Mouse (Mus musculus) kidney, postnatal 0 days (tissue): ENCODE data around the gene Ankrd10. TPM values are rescaled to one million over a fixed set of nuclear protein-coding genes. Genes with fewer than 3 reads are reported as not detected.

Experiments used
- ATAC-seq: fragments of 200-750 bp; cut with Nextera tagmentation; replicated peaks from 2 replicates; pipeline ENCODE4 v1.8.0; 2017; ENCODE audit warnings: low read depth, moderate number of reproducible peaks, moderate TSS enrichment, moderate library complexity; ENCODE audit not compliant: low FRiP score
- DNase-seq: peaks from one replicate; pipeline ENCODE4 v3.0.0-alpha.2; 2016; ENCODE audit warnings: low spot score
- H3K27ac ChIP-seq: fragments of 300-500 bp; sonication (generic); 2 replicates; pipeline ENCODE4 v1.5.1; 2014; ENCODE audit warnings: mild to moderate bottlenecking
- H3K27me3 ChIP-seq: fragments of 300-500 bp; sonication (generic); 2 replicates; pipeline ENCODE4 v1.6.1; 2014; ENCODE audit warnings: low read length, mixed read lengths; ENCODE audit not compliant: insufficient read depth
- H3K36me3 ChIP-seq: fragments of 300-500 bp; sonication (generic); 2 replicates; pipeline ENCODE4 v1.6.1; 2014; ENCODE audit warnings: low read length, mixed read lengths; ENCODE audit not compliant: insufficient read depth
- H3K4me1 ChIP-seq: fragments of 300-500 bp; sonication (generic); replicated peaks from 2 replicates; pipeline ENCODE4 v1.6.1; 2014; ENCODE audit warnings: antibody characterized with exemption, low read length, mixed read lengths; ENCODE audit not compliant: insufficient read depth
- H3K4me2 ChIP-seq: fragments of 300-500 bp; sonication (generic); 2 replicates; pipeline ENCODE4 v1.6.1; 2014; ENCODE audit warnings: mild to moderate bottlenecking, low read length, moderate library complexity, mixed read lengths
- H3K4me3 ChIP-seq: fragments of 300-500 bp; sonication (generic); replicated peaks from 2 replicates; pipeline ENCODE4 v1.5.1; 2014; ENCODE audit warnings: low read depth, low read length
- H3K9ac ChIP-seq: fragments of 300-500 bp; sonication (generic); 2 replicates; pipeline ENCODE4 v1.6.1; 2014; ENCODE audit warnings: low read depth, low read length
- H3K9me3 ChIP-seq: fragments of 300-500 bp; sonication (generic); replicated peaks from 2 replicates; pipeline ENCODE4 v1.6.1; 2016; ENCODE audit warnings: low read length, inconsistent platforms, mixed read lengths
- CTCF ChIP-seq: IDR thresholded peaks from 2 replicates; pipeline ENCODE4 v1.5.1; 2016; ENCODE audit warnings: antibody characterized with exemption, low read depth, mild to moderate bottlenecking, moderate library complexity
- WGBS: fragments of 180-500 bp; shearing (Covaris S2); extraction: QIAGEN DNeasy Blood & Tissue Kit; methylation state at CpG from one replicate; pipeline ENCODE4 v1.1.7; 2014; 5-methylcytosine and 5-hydroxymethylcytosine counted together
- polyA plus RNA-seq: library from polyadenylated mRNA; unstranded; fragments of >200 nt; fragmentation: Nextera tagmentation; extraction: Ambion mirVana; gene quantifications from 2 replicates; pipeline ENCODE4 v1.2.1, GENCODE M21; 2015

Ankrd10 gene
- polyA plus RNA-seq, 1 experiment from 2014 or later, result 67.2 TPM

DNA sequence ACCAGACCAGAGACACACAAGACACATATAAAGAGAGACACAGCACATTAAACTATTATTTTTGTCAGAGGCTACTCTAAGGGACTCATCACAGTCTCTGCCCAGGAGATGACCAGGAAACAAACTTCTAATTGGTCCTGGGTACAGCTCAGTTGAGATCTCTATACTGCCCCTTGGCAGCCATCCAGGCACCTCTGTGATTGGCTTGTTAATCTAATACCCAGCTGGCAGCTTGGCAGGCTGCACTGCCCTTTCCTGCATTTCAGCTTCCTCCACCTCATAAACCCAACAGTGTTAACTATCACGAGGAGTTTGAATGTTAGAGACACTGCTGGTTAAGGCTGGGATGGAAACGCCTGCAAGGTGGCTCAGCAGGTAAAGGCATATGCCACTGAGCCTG, 7.6 kb upstream of the Ankrd10 start:
- no peaks in the 10 kb centered on the region for H3K4me1 ChIP-seq
- 63% methylated on average over 2 of the region's 2 CpGs for WGBS
- no peak for TF ChIP-seq CTCF
- no peak overlapping the region for H3K9ac ChIP-seq
- H3K9me3 ChIP-seq, result no peaks in the 10 kb centered on the region
- H3K27me3 ChIP-seq, result no peaks in the 10 kb centered on the region
- no peak overlapping the region for H3K27ac ChIP-seq
- H3K4me2 ChIP-seq, result no peak overlapping the region
- H3K4me3 ChIP-seq, result no peak overlapping the region
- no peak for DNase-seq
- no peaks in the 10 kb centered on the region for H3K36me3 ChIP-seq
- ATAC-seq, result no peak

DNA sequence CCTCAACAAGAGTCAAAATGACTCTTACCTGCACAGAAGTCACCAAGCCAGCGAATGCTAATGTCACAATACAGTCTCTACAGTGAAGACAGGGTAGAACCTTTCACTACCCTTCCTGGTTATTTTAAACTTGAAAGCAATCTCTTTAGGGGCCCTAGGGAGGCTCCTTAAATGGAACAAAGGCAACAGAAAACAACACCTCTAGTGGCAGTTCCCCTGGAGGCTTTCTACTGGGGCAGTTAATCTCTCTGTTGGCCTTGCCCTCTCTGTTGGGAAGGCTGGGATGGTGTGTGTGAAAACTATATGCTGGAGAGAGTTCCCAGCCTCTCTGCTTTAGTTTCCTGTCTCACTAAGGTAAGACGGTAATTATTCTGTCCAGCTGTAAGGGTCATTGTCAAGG, 5.0 kb upstream of the Ankrd10 start:
- Histone ChIP-seq H3K27ac (no peak overlapping the region), H3K4me2 (no peak overlapping the region), H3K9ac (no peak overlapping the region), H3K9me3 (no peaks in the 10 kb centered on the region), H3K4me3 (no peak overlapping the region), H3K27me3 (no peaks in the 10 kb centered on the region), H3K4me1 (no peaks in the 10 kb centered on the region; the same call in 1 of the 2 replicates), H3K36me3 (no peaks in the 10 kb centered on the region)
- DNase-seq, result no peak
- no peak for ATAC-seq
- no peak for TF ChIP-seq CTCF
- 44% methylated on average over 2 of the region's 2 CpGs for WGBS

DNA sequence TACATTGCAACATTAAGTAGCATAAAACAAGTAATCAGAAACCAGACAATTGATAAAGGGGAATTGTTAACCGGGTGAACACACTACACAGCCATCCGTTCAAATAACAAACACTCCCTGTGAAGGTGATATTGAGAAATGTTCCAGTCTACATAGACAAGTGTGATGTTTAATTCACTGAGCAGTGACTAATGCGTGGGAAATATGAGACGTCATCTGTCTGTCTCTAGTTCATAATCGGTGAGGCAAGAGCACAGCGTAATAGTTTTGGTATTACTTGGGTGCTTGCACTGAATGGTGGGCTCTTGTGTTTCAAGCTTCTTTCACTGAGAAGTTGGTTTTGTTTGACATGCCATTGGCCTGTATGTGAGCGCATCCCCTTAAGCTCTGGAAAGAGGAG, 2.0 kb upstream of the Ankrd10 start:
- 90% methylated on average over 7 of the region's 7 CpGs for WGBS
- TF ChIP-seq CTCF, result no peak
- H3K9ac ChIP-seq, result no peak overlapping the region
- H3K36me3 ChIP-seq, result no peaks in the 10 kb centered on the region
- DNase-seq (no peak), ATAC-seq (no peak)
- no peak overlapping the region for H3K4me2 ChIP-seq
- H3K9me3 ChIP-seq, result no peaks in the 10 kb centered on the region
- no peak overlapping the region for H3K4me3 ChIP-seq
- H3K4me1 ChIP-seq, result peaks cover 12% of the 10 kb centered on the region
- H3K27ac ChIP-seq, result no peak overlapping the region
- no peaks in the 10 kb centered on the region for H3K27me3 ChIP-seq

DNA sequence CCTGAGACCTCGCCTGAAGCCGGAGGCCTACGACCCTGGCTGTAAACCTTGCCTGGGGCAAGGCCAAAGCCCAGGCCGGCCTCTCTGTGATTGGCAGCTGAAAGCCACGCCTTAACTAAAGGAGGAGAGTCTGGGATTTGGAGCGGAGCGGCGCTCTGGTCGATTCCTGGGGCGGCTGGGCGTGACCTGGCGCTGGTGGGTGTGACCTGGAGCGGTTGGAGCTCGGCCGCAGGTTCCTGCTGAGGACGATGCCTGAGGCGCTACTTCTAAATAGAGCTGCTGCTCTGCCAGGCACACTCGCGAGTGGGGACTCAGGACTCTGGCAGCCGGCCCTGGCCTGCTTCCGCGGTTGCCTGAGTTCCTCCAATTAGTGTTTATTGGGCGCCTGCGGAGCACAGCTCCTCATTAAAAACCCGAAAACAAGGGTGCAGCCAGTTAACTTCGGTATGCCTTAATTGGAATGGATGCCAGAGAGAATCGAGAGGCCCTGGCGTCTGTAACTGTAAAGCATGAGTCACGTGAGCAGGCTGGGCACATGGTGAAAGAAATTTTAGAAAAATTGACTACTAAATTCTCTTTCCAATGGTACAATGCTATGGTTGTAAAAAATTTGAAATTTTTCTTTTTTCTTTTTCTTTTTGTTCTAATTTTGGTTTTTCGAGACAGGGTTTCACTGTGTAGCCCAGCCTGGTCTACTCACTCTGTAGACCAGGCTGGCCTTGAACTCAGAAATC, 934 bp upstream of the Ankrd10 start:
- no peaks in the 10 kb centered on the region for H3K27me3 ChIP-seq
- H3K4me1 ChIP-seq, result peaks cover 14% of the 10 kb centered on the region
- 0 out of 2 replicates have a peak, but pooled peaks cover 5% of the 10 kb centered on the region for H3K36me3 ChIP-seq
- TF ChIP-seq CTCF, result no peak
- 0 out of 2 replicates have a peak overlapping the region, but pooled peaks have one; percentile 87 for H3K9ac ChIP-seq
- no peaks in the 10 kb centered on the region for H3K9me3 ChIP-seq
- peak overlapping the region; percentile 99 for H3K27ac ChIP-seq
- peak overlapping the region; percentile 93 for H3K4me2 ChIP-seq
- peak overlapping the region; percentile 80 for H3K4me3 ChIP-seq
- ATAC-seq (peak; percentile 75), DNase-seq (peak; percentile 93)
- 5% methylated on average over 30 of the region's 30 CpGs for WGBS

DNA sequence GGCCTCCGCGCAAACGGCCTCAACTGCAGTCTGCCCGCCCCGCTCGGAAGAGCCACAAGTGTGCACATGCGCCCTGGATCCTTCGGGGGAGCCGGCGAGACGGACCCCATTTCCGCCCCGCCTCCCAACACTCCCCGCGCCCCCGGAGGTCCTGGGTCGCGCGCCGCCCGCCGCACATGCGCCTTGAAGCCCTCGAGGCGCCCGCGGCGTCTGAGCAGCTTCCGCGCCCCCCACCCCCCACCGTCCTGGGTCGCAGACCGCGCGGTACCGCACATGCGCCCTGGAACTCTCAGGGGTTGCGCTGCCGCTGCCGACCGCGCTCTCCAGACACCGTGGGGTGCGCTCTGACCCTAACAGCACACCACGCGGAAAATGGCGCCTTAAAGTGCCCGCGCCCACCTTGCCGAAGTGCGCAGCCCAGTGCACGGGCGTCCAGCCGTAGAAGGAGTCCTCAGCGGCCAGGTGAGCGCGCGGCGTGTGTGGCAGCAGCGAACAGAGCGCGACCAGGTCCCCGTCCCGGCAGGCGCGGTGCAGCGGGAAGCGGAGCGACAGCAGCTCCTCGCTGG, 462 bp downstream of the Ankrd10 start:
- 0% methylated on average over 61 of the region's 70 CpGs for WGBS

DNA sequence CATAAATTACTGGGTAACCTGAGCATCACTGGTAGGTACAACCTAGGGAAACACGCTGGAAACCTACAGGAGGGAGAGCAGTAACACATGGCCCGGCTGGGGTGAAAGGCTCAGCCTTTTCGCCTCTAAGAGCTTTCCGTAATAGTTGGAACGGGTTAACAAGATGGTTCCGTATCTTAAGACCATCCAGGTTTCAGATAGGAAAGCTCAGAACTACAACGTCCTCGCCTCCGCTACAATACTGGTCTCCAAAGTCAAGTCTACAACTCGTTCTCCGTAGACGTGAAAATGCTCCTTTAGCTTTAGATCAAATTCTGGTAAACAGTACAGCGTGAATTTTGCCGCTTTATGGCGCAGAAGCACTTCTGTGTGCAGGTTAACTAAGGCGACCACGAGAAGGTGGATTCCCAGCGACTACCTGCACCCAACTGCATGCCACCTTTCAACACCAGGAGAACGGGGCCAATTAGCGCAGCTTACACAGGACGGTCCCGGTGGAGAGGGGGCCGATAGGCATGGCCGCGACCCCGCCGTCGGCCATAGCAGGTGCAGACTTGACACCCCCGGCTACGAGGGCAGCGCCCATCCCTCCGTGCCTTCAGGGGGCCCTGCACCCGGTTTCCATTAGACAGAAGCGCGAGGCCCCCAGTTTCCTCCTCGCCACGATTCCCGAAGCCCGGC, 1.1 kb downstream of the Ankrd10 start:
- H3K4me1 ChIP-seq, result peaks cover 14% of the 10 kb centered on the region
- TF ChIP-seq CTCF, result no peak
- peak overlapping the region; percentile 99 for H3K27ac ChIP-seq
- peak overlapping the region; percentile 87 for H3K9ac ChIP-seq
- no peaks in the 10 kb centered on the region for H3K9me3 ChIP-seq
- under 1% methylated on average over 39 of the region's 39 CpGs for WGBS
- H3K27me3 ChIP-seq, result no peaks in the 10 kb centered on the region
- H3K36me3 ChIP-seq, result peaks cover 18% of the 10 kb centered on the region; the same call in 1 of the 2 replicates
- peak overlapping the region; percentile 80 for H3K4me3 ChIP-seq
- peak overlapping the region; percentile 93 for H3K4me2 ChIP-seq
- DNase-seq, result peak; percentile 34
- no peak for ATAC-seq

More for the DNA sequence above, 462 bp downstream of the Ankrd10 start:
- peaks cover 17% of the 10 kb centered on the region; the same call in 1 of the 2 replicates for H3K36me3 ChIP-seq
- peak; percentile 76 for ATAC-seq
- H3K4me3 ChIP-seq, result peak overlapping the region; percentile 80
- H3K9me3 ChIP-seq, result no peaks in the 10 kb centered on the region
- no peaks in the 10 kb centered on the region for H3K27me3 ChIP-seq
- H3K4me1 ChIP-seq, result peaks cover 14% of the 10 kb centered on the region
- no peak; the same call in 1 of the 2 replicates for TF ChIP-seq CTCF
- peak overlapping the region; percentile 93 for H3K4me2 ChIP-seq
- H3K9ac ChIP-seq, result peak overlapping the region; percentile 87
- H3K27ac ChIP-seq, result peak overlapping the region; percentile 99
- peak; percentile 95 for DNase-seq
